Mouse (Mus musculus): ENCODE measurements around the gene Naip1. TPM values are rescaled to one million over a fixed set of nuclear protein-coding genes. Genes with fewer than 3 reads are reported as not detected.
"Not testable (repeated sequence)": the region's sequence is repeated elsewhere in the genome, so short reads cannot be mapped to it uniquely, and the experiment has no call there.

Naip1 gene
- total RNA-seq (2021) = under 1 TPM; 0.05 to 0.09 TPM
- polyA plus RNA-seq (2012; rRNA removed) = not detected in 2 replicates
- long read RNA-seq = 0 reads

DNA sequence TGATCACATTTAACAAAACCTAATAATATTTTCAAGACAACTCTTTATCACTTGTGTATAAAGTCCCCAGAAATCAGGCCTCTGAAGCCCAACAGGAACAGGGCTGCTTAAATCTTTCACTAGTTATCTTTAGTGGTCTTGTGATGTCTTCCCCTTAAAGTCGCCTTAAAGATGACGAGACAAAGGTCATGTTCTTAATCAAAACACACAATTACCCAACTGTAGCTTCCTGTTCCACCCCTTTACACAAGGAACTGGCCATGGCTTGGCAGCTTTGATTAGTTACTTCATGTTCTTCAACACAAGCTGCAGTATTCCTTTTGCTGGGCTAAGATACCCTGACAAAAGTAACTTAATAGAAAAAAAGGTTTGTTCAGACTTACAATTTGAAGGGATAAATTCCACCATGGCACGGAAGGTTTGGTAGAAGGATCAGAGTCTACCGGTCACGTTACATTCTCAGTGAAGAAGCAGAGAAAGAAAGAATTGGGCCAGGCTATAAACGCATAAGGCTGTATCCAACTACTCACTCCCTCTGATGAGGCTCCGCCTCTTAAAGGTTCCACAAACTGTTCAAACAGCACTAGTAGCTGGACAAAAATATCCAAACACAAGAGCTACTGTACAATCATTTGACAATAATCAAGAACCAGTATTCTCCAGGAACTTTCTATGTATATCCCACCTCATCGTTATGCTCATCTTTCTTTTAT is at the start of gene Naip1:
Gene Naip1, minus strand, starts transcription at position 455 of the 713 bp plus-strand sequence.
- H3K4me3 ChIP-seq; H3K27ac ChIP-seq; intact Hi-C loops (cut with DNase I); DNase-seq; H3K4me1 ChIP-seq (ENCODE audit: control insufficient read depth, insufficient read depth, low read length); H3K79me2 ChIP-seq (replicated peaks; ENCODE audit: control insufficient read depth, insufficient read depth, low read length); H3K9ac ChIP-seq (ENCODE audit: low read depth, low read length); H3K36me3 ChIP-seq (ENCODE audit: control insufficient read depth, insufficient read depth, low read length); H3K27me3 ChIP-seq (ENCODE audit: control insufficient read depth, insufficient read depth, low read length): not testable (repeated sequence)
- 67% methylated on average over 8 of the region's 8 CpGs for WGBS

DNA sequence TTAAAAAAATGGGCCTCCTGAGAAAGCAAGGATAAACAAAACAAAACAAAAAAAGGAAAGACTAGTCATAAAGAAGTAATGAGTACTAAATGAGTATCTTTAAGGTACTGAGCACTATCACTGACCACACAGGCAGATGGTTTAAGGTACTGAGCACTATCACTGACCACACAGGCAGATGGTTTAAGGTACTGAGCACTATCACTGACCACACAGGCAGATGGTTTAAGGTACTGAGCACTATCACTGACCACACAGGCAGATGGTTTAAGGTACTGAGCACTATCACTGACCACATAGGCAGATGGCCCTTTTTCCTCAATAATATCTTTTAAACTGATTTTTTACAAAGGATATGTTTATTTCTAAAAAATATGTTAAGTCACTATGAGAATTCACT is 47.0 kb upstream of the Naip1 start:
- H3K79me2 ChIP-seq (replicated peaks; ENCODE audit: control insufficient read depth, insufficient read depth, low read length); DNase-seq; H3K27me3 ChIP-seq (ENCODE audit: control insufficient read depth, insufficient read depth, low read length); H3K4me3 ChIP-seq; H3K27ac ChIP-seq; H3K9ac ChIP-seq (ENCODE audit: low read depth, low read length); H3K36me3 ChIP-seq (ENCODE audit: control insufficient read depth, insufficient read depth, low read length); H3K4me1 ChIP-seq (ENCODE audit: control insufficient read depth, insufficient read depth, low read length): not testable (repeated sequence)
- intact Hi-C loops (cut with DNase I) = loop anchor here (10.0 kb wide), 1 partner anchor 375 kb away; the partner anchor contains the start of gene Smn1

DNA sequence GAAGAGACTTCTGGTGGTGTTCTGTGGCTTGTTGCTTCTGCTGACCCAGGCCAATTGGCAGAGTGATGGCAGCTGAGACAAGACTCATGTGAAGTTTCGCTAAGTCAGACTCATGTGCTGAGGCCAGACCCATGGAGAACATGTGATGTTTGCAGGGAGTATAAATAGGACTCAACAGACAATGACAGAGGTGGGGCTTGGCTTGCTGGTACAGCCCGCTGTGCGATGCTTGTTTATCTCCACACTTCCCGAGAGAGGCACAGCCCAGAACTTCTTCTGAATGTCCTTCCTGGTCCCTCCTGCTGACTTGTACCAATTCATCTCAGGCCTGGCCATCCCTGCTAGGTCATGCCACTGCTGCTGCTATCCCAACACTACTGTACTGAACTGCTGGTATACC is 42.7 kb upstream of the Naip1 start:
- intact Hi-C loops (cut with DNase I) = loop anchor here (10.0 kb wide), 1 partner anchor 371 kb away; the partner anchor contains the start of gene Smn1
- 23% methylated on average over 4 of the region's 4 CpGs for WGBS

DNA sequence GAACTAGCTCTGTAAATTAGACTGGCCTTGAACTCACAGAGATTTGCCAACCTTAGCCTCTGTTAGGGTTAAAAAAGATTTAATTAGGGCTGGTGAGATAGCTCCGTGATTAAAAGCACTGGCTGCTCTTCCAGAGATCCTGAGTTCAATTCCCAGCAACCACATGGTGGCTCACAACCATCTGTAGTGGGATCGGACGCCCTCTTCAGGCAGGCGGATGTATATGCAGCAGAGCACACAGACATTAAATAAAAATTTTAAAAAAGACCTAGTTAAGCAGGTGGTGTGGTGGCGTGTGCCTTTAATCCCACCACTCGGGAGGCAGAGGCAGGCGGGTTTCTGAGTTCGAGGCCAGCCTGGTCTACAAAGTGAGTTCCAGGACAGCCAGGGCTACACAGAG is 41.7 kb upstream of the Naip1 start:
- not testable (repeated sequence) for H3K36me3 ChIP-seq (ENCODE audit: control insufficient read depth, insufficient read depth, low read length); H3K27me3 ChIP-seq (ENCODE audit: control insufficient read depth, insufficient read depth, low read length); H3K4me1 ChIP-seq (ENCODE audit: control insufficient read depth, insufficient read depth, low read length); H3K27ac ChIP-seq; H3K79me2 ChIP-seq (replicated peaks; ENCODE audit: control insufficient read depth, insufficient read depth, low read length); H3K9ac ChIP-seq (ENCODE audit: low read depth, low read length); DNase-seq; H3K4me3 ChIP-seq
- intact Hi-C loops (cut with DNase I) = loop anchor here (5.0 to 10.0 kb wide), 5 partner anchors 88 to 370 kb away; partner anchors contain the start of genes Ak6, Rad17, Smn1 and Taf9
- TF ChIP-seq CTCF (IDR thresholded peaks at IDR 0.05) = peak; percentile 24
- 63% methylated on average over 8 of the region's 8 CpGs for WGBS

More for the DNA sequence above, 42.7 kb upstream of the Naip1 start:
- Histone ChIP-seq H3K9ac (ENCODE audit: low read depth, low read length) (no peak overlapping the region), H3K27me3 (ENCODE audit: control insufficient read depth, insufficient read depth, low read length) (no peaks in the 10 kb centered on the region), H3K4me3 (no peak overlapping the region), H3K79me2 (replicated peaks; ENCODE audit: control insufficient read depth, insufficient read depth, low read length) (no peaks in the 10 kb centered on the region), H3K27ac (no peak overlapping the region), H3K36me3 (ENCODE audit: control insufficient read depth, insufficient read depth, low read length) (no peaks in the 10 kb centered on the region), H3K4me1 (ENCODE audit: control insufficient read depth, insufficient read depth, low read length) (no peaks in the 10 kb centered on the region; the same call in 1 of the 2 replicates)
- TF ChIP-seq CTCF (IDR thresholded peaks at IDR 0.05) = no peak
- TF ChIP-seq EP300 (IDR thresholded peaks at IDR 0.05; ENCODE audit: insufficient read depth, low read depth, low read length) = no peak
- TF ChIP-seq POLR2A (IDR thresholded peaks at IDR 0.05; ENCODE audit: insufficient read depth, low read depth, low read length) = no peak
- peak in 1 of 2 experiments; percentile 11 for DNase-seq

DNA sequence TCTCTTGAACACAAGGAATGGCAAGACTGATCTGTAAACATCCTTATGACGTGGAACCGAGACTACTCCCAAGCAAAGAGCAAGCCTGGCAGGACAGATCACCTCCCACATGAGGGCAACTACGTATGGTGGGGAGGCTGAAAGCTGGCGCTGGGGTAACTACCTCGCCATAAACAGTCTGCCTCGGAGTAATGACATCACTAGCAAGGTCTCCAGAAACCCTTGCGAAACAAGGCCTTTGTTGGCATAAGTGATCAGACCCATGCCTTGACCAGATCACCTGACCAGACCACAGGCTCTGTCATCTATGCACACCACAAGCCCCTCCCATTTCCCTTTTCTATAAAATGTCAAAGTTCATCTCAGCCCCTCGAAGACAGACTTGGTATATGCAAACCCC is 40.6 kb upstream of the Naip1 start:
- no peaks in the 10 kb centered on the region for H3K79me2 ChIP-seq (replicated peaks; ENCODE audit: control insufficient read depth, insufficient read depth, low read length)
- intact Hi-C loops (cut with DNase I) = loop anchor here (5.0 to 10.0 kb wide), 5 partner anchors 89 to 369 kb away; partner anchors contain the start of genes Ak6, Rad17, Smn1 and Taf9
- no peak overlapping the region for H3K4me3 ChIP-seq
- DNase-seq = no peak
- H3K27ac ChIP-seq = no peak overlapping the region
- no peaks in the 10 kb centered on the region for H3K36me3 ChIP-seq (ENCODE audit: control insufficient read depth, insufficient read depth, low read length)
- no peak overlapping the region for H3K9ac ChIP-seq (ENCODE audit: low read depth, low read length)
- H3K4me1 ChIP-seq (ENCODE audit: control insufficient read depth, insufficient read depth, low read length) = no peaks in the 10 kb centered on the region; the same call in 1 of the 2 replicates
- no peaks in the 10 kb centered on the region for H3K27me3 ChIP-seq (ENCODE audit: control insufficient read depth, insufficient read depth, low read length)
- 61% methylated on average over 8 of the region's 8 CpGs for WGBS
- TF ChIP-seq EP300 (IDR thresholded peaks at IDR 0.05; ENCODE audit: insufficient read depth, low read depth, low read length) (no peak), CTCF (IDR thresholded peaks at IDR 0.05) (no peak)

DNA sequence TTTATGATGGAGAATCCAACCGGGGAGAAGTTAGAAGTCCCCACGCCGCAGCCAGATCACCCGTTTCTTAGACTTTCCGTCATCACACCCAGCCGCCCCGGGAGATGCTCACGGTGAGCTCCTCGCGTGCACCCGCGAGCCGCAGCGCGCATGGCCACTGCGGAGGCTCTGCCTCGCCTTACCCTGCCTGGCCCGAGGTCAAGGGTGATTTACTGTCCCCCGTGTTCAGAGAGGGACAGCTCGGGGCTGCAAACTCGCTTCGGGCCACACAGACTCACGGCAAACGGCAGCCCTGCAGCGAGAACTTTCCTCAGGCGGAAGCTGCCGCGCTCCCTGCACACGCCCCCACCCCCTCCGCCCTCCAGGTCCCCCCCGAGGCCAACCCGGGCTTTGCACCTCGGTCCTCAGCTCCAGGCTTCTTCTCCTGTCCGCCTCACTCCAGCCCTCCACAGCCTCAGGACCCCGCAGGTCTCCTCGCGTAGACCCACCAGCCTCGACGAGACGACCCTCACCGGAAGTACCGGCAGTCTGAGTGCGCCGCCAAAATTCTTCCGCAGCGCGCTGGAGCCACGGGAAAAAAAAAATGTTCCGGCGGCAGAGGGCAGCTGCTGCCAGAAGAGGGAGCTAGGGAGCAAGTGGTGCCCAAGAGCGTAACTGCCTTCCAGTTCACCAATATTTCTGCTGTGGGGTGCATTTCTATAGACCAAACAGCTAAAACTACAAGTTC is 39.6 kb upstream of the Naip1 start, which contains the start of gene Gtf2h2:
Gene Gtf2h2, minus strand, starts transcription at position 519 of the 727 bp plus-strand sequence.
- Histone ChIP-seq H3K4me3 (peak within 1 kb of the TSS; percentile 88), H3K4me1 (ENCODE audit: control insufficient read depth, insufficient read depth, low read length) (no peaks in the 10 kb centered on the region; the same call in 1 of the 2 replicates), H3K27me3 (ENCODE audit: control insufficient read depth, insufficient read depth, low read length) (no peaks in the 10 kb centered on the region), H3K9ac (ENCODE audit: low read depth, low read length) (peak within 1 kb of the TSS; percentile 84), H3K27ac (peak within 1 kb of the TSS; percentile 89), H3K79me2 (replicated peaks; ENCODE audit: control insufficient read depth, insufficient read depth, low read length) (no peaks in the 10 kb centered on the region), H3K36me3 (ENCODE audit: control insufficient read depth, insufficient read depth, low read length) (no peaks in the 10 kb centered on the region)
- TF ChIP-seq CTCF (IDR thresholded peaks at IDR 0.05) = peak; percentile 97
- TF ChIP-seq POLR2A (IDR thresholded peaks at IDR 0.05; ENCODE audit: insufficient read depth, low read depth, low read length) = peak; percentile 72; the same call in 1 of the 2 replicates
- peak; percentile 77; the same call in 1 of the 2 replicates for TF ChIP-seq EP300 (IDR thresholded peaks at IDR 0.05; ENCODE audit: insufficient read depth, low read depth, low read length)
- under 1% methylated on average over 51 of the region's 51 CpGs for WGBS
- intact Hi-C loops (cut with DNase I) = loop anchor here (5.0 to 10.0 kb wide), 5 partner anchors 90 to 367 kb away; partner anchors contain the start of genes Ak6, Rad17, Smn1 and Taf9
- DNase-seq = peak; percentile 84 to 92
